Mouse (Mus musculus): ENCODE results near the gene Abca7. TPM values are rescaled to one million over a fixed set of nuclear protein-coding genes. Genes with fewer than 3 reads are reported as not detected.
A peak's percentile ranks its signal among the peaks of the same experiment; 100 is the strongest.

The Abca7 gene
- polyA plus RNA-seq, 1 experiment from 2014 or later, result 4.1 TPM

DNA sequence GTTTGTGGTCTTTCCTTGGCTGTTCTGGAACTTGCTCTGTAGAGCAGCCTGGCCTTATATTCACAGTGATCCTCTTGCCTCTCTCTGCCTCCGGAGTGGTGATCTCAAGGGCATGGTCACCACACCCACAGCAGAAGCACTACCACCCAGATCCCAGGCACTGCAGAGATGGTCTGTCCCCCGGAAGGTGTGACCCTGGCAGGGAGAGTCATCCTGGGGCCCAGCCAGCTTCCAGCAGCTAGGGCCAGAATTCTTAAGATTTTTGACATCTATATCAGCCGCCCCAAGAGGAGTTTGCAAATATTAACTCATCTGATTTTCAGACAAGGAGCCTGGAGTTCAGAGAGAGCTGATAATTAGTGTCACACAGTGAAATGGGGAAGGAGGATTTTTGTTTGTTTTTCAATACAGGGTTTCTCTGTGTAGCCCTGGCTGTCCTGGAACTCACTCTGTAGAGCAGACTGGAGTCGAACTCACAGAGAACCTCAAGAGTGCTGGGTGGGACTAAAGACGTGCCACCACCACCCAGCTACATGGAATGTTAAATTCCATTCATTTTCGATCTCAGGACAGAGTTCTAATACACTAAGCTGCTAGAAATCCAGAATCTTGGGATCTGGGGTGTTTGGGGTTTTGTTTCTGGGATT is 9.9 kb upstream of the Abca7 start:
- Histone ChIP-seq H3K36me3 (ENCODE audit: control insufficient read depth, insufficient read depth, low read length) (no peaks in the 10 kb centered on the region), H3K4me1 (ENCODE audit: control insufficient read depth, insufficient read depth, low read length) (peaks cover 18% of the 10 kb centered on the region), H3K9me3 (ENCODE audit: control insufficient read depth, low read length) (no peaks in the 10 kb centered on the region; the same call in 1 of the 2 replicates), H3K4me2 (ENCODE audit: low read length) (peak overlapping the region; percentile 88), H3K9ac (replicated peaks; ENCODE audit: low read length) (peak overlapping the region; percentile 80; the same call in 1 of the 2 replicates), H3K4me3 (replicated peaks; ENCODE audit: low read depth, low read length) (peak overlapping the region; percentile 63), H3K27me3 (ENCODE audit: control insufficient read depth, insufficient read depth, low read length) (peaks cover 38% of the 10 kb centered on the region), H3K27ac (replicated peaks; ENCODE audit: low read depth, low read length) (peak overlapping the region; percentile 92)
- 43% methylated on average over 6 of the region's 6 CpGs for WGBS
- DNase-seq (no peak), ATAC-seq (ENCODE audit: low FRiP score, low TSS enrichment) (no peak)

DNA sequence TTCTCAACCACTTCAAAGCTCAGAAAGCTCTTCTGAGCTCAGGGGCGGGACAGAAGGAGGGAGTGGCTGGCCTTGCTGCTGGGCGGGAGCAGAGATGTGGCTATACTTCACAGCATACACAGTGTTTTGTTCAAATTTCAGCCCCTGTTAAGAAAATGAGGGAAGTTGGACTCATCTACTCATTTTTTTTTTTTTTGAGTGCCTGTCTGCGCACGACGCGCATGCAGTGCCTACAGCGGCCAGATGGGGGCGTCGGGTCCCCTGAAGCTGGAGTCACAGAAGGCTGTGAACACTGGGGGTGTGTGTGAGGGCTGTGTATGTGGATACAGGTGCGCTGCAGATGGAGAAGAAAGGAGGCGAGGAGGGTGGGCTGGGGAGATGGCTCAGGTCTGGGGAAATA is 9.3 kb upstream of the Abca7 start:
- Histone ChIP-seq H3K27ac (replicated peaks; ENCODE audit: low read depth, low read length) (no peak overlapping the region), H3K4me3 (replicated peaks; ENCODE audit: low read depth, low read length) (no peak overlapping the region)
- 3% methylated on average over 11 of the region's 11 CpGs for WGBS

DNA sequence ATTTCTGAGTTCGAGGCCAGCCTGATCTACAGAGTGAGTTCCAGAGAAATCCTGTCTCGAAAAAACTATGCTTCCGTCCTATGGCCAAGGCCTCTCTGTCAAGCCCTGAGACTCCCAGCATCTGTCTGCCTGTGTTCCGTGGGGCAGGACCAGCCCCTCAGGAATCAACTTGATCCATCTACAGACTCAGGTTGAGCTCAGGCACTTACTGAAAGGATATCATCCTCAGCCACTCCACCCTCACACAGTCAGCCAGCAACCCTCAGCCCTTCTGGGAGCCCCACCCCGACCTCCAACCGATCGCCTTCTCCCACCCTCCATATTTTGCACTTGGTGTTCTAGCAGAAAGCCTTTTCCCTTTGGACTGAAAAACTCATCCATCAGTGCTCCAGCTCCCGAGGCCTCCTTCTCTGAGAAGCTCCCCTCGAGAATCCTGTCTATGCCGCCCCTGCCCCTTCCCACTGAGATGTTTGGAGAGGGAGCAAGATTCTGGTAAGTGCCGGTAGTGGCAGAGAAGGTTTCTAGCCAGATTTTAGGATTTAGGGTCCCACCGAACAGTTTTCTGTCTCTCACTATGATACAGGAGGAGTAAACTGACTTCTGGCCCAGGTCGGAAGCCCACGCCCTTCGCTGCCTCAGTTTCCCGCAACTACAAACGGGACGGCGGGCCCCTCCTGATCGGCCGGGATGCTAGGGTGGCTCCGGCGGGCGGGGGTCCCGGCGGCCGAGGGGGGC is 8.4 kb upstream of the Abca7 start:
- peaks cover 3% of the 10 kb centered on the region; the same call in 1 of the 2 replicates for H3K9me3 ChIP-seq (ENCODE audit: control insufficient read depth, low read length)
- no peak for DNase-seq
- no peak overlapping the region; the same call in 1 of the 2 replicates for H3K9ac ChIP-seq (replicated peaks; ENCODE audit: low read length)
- H3K4me3 ChIP-seq (replicated peaks; ENCODE audit: low read depth, low read length), result peak overlapping the region; percentile 32
- 14% methylated on average over 27 of the region's 27 CpGs for WGBS
- H3K27ac ChIP-seq (replicated peaks; ENCODE audit: low read depth, low read length), result no peak overlapping the region
- H3K36me3 ChIP-seq (ENCODE audit: control insufficient read depth, insufficient read depth, low read length), result no peaks in the 10 kb centered on the region
- ATAC-seq (ENCODE audit: low FRiP score, low TSS enrichment), result no peak
- H3K4me1 ChIP-seq (ENCODE audit: control insufficient read depth, insufficient read depth, low read length), result peaks cover 12% of the 10 kb centered on the region
- peaks cover 38% of the 10 kb centered on the region for H3K27me3 ChIP-seq (ENCODE audit: control insufficient read depth, insufficient read depth, low read length)
- H3K4me2 ChIP-seq (ENCODE audit: low read length), result peak overlapping the region; percentile 46

More for the DNA sequence above, 9.3 kb upstream of the Abca7 start:
- Histone ChIP-seq H3K4me1 (ENCODE audit: control insufficient read depth, insufficient read depth, low read length) (peaks cover 18% of the 10 kb centered on the region), H3K4me2 (ENCODE audit: low read length) (peak overlapping the region; percentile 2; the same call in 1 of the 2 replicates), H3K36me3 (ENCODE audit: control insufficient read depth, insufficient read depth, low read length) (no peaks in the 10 kb centered on the region), H3K27me3 (ENCODE audit: control insufficient read depth, insufficient read depth, low read length) (peaks cover 38% of the 10 kb centered on the region), H3K9me3 (ENCODE audit: control insufficient read depth, low read length) (peaks cover 3% of the 10 kb centered on the region; the same call in 1 of the 2 replicates), H3K9ac (replicated peaks; ENCODE audit: low read length) (no peak overlapping the region)
- peak; percentile 84 for DNase-seq
- no peak for ATAC-seq (ENCODE audit: low FRiP score, low TSS enrichment)

DNA sequence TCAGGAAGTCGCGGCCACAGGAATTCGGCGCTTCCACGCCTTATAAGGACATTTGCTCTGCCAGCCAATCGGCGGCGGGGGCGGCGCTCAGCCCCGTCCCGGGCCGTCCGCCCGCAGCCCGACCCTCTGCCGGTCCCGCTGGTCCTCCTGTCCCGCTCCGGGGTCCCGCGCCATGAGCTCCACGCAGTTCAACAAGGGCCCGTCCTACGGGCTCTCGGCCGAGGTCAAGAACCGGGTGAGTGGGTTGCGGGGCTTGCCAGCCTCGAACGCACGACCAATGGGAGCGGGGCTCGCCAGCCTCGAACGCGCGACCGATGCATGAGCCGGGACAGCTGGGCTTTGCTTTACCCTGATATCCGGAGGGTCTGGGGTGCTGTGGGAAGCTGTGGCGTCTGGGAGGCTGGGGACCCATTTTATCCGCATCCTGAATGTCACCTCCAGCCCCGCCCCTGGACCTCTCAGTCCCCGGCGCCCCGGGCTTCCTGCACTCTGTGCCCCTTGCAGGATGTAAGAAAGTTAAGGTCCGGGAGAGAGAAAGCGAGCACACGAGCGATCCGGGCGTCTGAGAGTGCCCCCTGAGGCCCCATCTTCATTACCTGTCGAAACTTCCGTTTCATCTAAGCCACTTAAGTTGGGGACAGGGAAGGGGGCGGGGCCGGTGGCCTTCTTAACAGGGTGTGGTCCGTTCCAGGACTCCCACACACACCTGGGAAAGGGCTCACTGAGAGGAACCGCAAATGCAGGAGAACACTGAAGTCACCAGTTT is 7.6 kb upstream of the Abca7 start, which contains the start of gene Cnn2:
TSS of gene Cnn2 (plus strand) at position 79 of the 766 bp plus-strand sequence.
- 1% methylated on average over 59 of the region's 59 CpGs for WGBS
- H3K9me3 ChIP-seq (ENCODE audit: control insufficient read depth, low read length), result peaks cover 3% of the 10 kb centered on the region; the same call in 1 of the 2 replicates
- no peak within 1 kb of the TSS for H3K27ac ChIP-seq (replicated peaks; ENCODE audit: low read depth, low read length)
- no peaks in the 10 kb centered on the region for H3K36me3 ChIP-seq (ENCODE audit: control insufficient read depth, insufficient read depth, low read length)
- no peak for ATAC-seq (ENCODE audit: low FRiP score, low TSS enrichment)
- peaks cover 5% of the 10 kb centered on the region; the same call in 1 of the 2 replicates for H3K4me1 ChIP-seq (ENCODE audit: control insufficient read depth, insufficient read depth, low read length)
- no peak for DNase-seq
- H3K4me3 ChIP-seq (replicated peaks; ENCODE audit: low read depth, low read length), result peak within 1 kb of the TSS; percentile 32
- H3K9ac ChIP-seq (replicated peaks; ENCODE audit: low read length), result no peak within 1 kb of the TSS; the same call in 1 of the 2 replicates
- peaks cover 38% of the 10 kb centered on the region for H3K27me3 ChIP-seq (ENCODE audit: control insufficient read depth, insufficient read depth, low read length)
- peak within 1 kb of the TSS; percentile 46 for H3K4me2 ChIP-seq (ENCODE audit: low read length)

DNA sequence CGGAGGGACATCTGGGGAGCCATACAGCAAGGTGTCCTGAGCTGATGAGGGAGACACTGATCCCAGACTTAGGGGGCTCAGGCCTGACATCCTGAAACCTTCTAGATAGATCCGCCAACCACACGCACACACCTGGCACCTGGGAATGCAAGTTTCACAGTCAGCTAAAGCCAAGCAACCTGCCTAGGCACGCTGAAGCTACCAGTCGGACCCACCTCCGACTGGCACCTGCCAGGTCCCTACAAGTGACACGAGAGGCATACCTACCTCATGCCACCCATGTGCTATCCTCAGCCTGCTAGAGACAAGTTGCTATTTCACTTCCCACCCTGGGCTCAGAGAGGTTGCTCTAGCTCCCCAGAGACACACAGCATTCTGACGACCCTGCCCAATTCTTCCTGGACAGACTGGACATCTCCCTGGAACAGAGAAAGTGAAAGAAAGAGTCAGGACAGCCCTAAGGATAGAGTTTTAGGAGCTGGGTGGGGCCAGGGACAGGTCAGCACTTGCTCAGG is 7.0 kb upstream of the Abca7 start:
- WGBS, result 39% methylated on average over 8 of the region's 8 CpGs
- no peaks in the 10 kb centered on the region for H3K36me3 ChIP-seq (ENCODE audit: control insufficient read depth, insufficient read depth, low read length)
- H3K4me3 ChIP-seq (replicated peaks; ENCODE audit: low read depth, low read length), result peak overlapping the region; percentile 32
- no peak for ATAC-seq (ENCODE audit: low FRiP score, low TSS enrichment)
- peaks cover 3% of the 10 kb centered on the region; the same call in 1 of the 2 replicates for H3K9me3 ChIP-seq (ENCODE audit: control insufficient read depth, low read length)
- peaks cover 38% of the 10 kb centered on the region for H3K27me3 ChIP-seq (ENCODE audit: control insufficient read depth, insufficient read depth, low read length)
- no peak overlapping the region for H3K27ac ChIP-seq (replicated peaks; ENCODE audit: low read depth, low read length)
- no peak for DNase-seq
- H3K9ac ChIP-seq (replicated peaks; ENCODE audit: low read length), result no peak overlapping the region
- H3K4me1 ChIP-seq (ENCODE audit: control insufficient read depth, insufficient read depth, low read length), result peaks cover 5% of the 10 kb centered on the region; the same call in 1 of the 2 replicates
- H3K4me2 ChIP-seq (ENCODE audit: low read length), result peak overlapping the region; percentile 46

DNA sequence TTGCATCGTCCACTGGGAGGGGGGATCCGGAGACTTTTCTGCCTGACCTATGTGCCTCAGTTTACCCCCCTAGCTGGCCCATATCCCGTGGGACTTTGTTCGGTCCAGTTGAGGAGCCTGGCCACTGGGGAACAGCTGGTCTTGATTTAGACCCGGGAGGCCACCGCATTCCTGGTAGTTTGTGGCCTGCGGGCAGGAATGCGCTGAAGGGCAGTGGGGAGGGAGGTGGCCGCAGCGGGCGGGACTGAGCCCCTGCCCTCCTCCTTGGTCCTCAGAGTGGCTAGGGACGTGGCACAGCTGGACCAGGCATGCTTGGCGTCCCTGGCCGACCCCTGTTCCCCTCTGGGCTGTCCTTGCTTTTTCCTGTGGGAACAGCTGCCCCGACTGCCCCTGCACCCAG is 6.4 kb upstream of the Abca7 start:
- no peaks in the 10 kb centered on the region for H3K36me3 ChIP-seq (ENCODE audit: control insufficient read depth, insufficient read depth, low read length)
- ATAC-seq (ENCODE audit: low FRiP score, low TSS enrichment) (no peak), DNase-seq (no peak)
- no peak overlapping the region for H3K4me3 ChIP-seq (replicated peaks; ENCODE audit: low read depth, low read length)
- H3K9me3 ChIP-seq (ENCODE audit: control insufficient read depth, low read length), result peaks cover 3% of the 10 kb centered on the region; the same call in 1 of the 2 replicates
- no peak overlapping the region for H3K4me2 ChIP-seq (ENCODE audit: low read length)
- peaks cover 5% of the 10 kb centered on the region; the same call in 1 of the 2 replicates for H3K4me1 ChIP-seq (ENCODE audit: control insufficient read depth, insufficient read depth, low read length)
- H3K27me3 ChIP-seq (ENCODE audit: control insufficient read depth, insufficient read depth, low read length), result peaks cover 38% of the 10 kb centered on the region
- WGBS, result 16% methylated on average over 14 of the region's 15 CpGs
- H3K27ac ChIP-seq (replicated peaks; ENCODE audit: low read depth, low read length), result no peak overlapping the region
- no peak overlapping the region for H3K9ac ChIP-seq (replicated peaks; ENCODE audit: low read length)

DNA sequence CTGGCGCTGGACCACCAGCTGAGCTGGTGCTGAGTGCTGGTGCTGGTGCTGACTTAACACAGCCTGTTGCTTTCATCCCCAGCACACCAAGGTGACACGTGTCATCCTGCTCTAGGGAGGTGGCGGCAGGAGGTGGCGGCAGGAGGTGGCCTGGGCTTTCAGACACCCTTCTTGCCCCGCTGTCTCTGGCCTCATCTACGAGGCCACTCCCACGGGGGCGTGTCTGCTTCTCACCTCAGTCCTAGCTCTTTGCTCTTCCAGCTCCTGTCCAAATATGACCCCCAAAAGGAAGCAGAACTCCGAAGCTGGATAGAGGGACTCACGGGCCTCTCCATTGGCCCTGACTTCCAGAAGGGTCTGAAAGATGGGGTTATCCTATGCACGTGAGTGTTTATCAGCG is 5.2 kb upstream of the Abca7 start:
- Histone ChIP-seq H3K4me2 (ENCODE audit: low read length) (no peak overlapping the region), H3K36me3 (ENCODE audit: control insufficient read depth, insufficient read depth, low read length) (no peaks in the 10 kb centered on the region), H3K9ac (replicated peaks; ENCODE audit: low read length) (no peak overlapping the region), H3K9me3 (ENCODE audit: control insufficient read depth, low read length) (peaks cover 3% of the 10 kb centered on the region; the same call in 1 of the 2 replicates), H3K27ac (replicated peaks; ENCODE audit: low read depth, low read length) (no peak overlapping the region), H3K4me3 (replicated peaks; ENCODE audit: low read depth, low read length) (no peak overlapping the region), H3K27me3 (ENCODE audit: control insufficient read depth, insufficient read depth, low read length) (peaks cover 38% of the 10 kb centered on the region), H3K4me1 (ENCODE audit: control insufficient read depth, insufficient read depth, low read length) (peaks cover 3% of the 10 kb centered on the region; the same call in 1 of the 2 replicates)
- WGBS, result 54% methylated on average over 12 of the region's 12 CpGs
- DNase-seq, result no peak
- no peak for ATAC-seq (ENCODE audit: low FRiP score, low TSS enrichment)

DNA sequence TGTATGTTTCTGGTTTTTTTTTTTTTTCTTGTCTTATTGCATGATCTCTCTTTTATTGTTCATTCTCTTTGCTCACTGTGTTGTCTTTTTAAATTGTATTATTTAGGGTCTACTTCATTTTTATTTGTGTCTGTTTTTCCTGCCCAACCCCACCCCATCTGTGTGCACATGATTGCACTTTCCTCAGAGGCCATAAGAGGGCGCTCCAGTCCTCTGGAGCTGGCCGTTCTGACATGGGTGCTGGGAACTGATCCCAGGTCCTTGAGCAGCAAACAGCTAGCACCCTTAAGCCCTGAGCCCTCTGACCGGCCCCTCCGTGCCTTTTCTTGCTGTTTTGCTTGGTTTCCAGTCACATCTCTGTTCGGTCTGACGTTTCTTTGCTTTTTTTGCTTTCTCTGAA is 4.7 kb upstream of the Abca7 start:
- peaks cover 38% of the 10 kb centered on the region for H3K27me3 ChIP-seq (ENCODE audit: control insufficient read depth, insufficient read depth, low read length)
- no peaks in the 10 kb centered on the region; the same call in 1 of the 2 replicates for H3K4me1 ChIP-seq (ENCODE audit: control insufficient read depth, insufficient read depth, low read length)
- H3K4me3 ChIP-seq (replicated peaks; ENCODE audit: low read depth, low read length), result no peak overlapping the region
- H3K4me2 ChIP-seq (ENCODE audit: low read length), result no peak overlapping the region
- no peaks in the 10 kb centered on the region for H3K36me3 ChIP-seq (ENCODE audit: control insufficient read depth, insufficient read depth, low read length)
- DNase-seq (no peak), ATAC-seq (ENCODE audit: low FRiP score, low TSS enrichment) (no peak)
- H3K9ac ChIP-seq (replicated peaks; ENCODE audit: low read length), result no peak overlapping the region
- 85% methylated on average over 6 of the region's 6 CpGs for WGBS
- no peak overlapping the region for H3K27ac ChIP-seq (replicated peaks; ENCODE audit: low read depth, low read length)
- H3K9me3 ChIP-seq (ENCODE audit: control insufficient read depth, low read length), result peaks cover 3% of the 10 kb centered on the region; the same call in 1 of the 2 replicates
